Mouse (Mus musculus) heart, postnatal 36 days (tissue): ENCODE data around the gene Surf2. TPM values are rescaled to one million over a fixed set of nuclear protein-coding genes. Genes with fewer than 3 reads are reported as not detected.

ENCODE experiments used
- DNase-seq, 2 experiments: peaks; one replicate each; pipeline ENCODE4 v3.0.0; 2021 to 2022
- intact Hi-C: fragments of 180-260 bp; cut with DNase I; formaldehyde crosslinking; loops from one replicate; pipeline ENCODE4 v1.15.1; 2025
- total RNA-seq, 2 experiments: library from RNA; stranded (reverse); gene quantifications; 2 replicates each; pipeline ENCODE4 v1.2.3; 2021

Gene Surf2
- total RNA-seq, 2 experiments from 2014 or later, result 15.6 to 16.2 TPM

DNA sequence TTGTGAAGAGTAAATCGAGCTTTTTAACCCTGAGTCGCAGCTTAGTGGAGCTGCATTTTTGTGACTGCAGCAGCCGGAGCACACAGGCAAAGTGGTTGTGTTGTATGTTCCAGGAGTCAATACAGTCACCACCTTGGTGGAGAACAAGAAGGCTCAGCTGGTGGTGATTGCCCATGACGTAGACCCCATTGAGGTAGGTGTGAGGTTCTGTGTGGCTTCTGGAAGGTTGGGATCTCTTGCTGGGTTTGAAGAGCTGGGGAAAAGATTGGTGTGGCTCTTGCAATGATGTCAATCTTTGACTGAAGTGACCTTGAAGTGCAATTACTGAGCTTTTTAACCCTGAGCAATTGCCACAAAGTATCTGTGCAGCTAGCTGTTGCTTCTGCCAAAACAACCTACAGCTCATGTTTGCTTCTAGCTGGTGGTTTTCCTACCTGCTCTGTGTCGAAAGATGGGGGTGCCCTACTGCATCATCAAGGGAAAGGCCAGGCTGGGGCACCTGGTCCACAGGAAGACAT lies 3.9 kb upstream of the Surf2 start:
- peak in 1 of 2 experiments; percentile 1 for DNase-seq
- intact Hi-C loops, result loop anchor here (10.0 kb wide), 1 partner anchor 1672 kb away; the partner anchor contains the start of gene Gtf3c5

DNA sequence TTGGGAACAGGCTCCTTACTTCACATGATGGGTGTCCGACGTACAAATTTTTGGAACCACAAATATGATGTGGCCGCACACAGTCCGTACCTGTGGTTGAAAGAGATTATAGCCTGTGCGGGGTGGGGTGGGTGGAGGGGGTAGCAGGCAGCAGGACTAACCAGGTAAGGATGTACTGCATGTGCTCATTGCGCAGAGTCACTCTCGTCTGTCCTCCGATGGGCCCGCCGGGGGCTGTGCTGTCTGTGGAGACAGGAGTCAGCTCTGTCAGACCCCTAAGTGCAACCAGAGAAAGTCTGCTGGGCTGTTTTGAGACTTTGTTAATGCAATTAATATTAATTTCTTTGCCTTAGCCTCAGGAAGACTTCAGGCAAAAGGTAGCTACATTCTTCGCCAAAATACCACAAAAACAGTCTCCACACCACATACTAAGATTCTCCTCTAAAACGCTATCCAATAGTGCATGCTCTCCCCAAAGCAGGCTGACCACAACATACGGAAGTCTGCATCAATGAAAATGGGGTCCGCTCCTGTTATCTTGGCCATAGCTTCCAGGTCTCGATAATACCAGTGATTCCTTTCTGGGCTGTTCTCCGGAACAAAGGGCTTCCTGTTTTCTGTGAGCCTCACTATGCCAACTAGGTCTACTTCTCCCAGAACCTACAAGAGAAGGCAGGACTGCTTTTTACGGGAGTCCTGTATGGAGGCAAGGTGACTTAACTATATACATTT lies 2.6 kb upstream of the Surf2 start:
- intact Hi-C loops, result loop anchor here (10.0 kb wide), 1 partner anchor 1671 kb away; the partner anchor contains the start of gene Gtf3c5
- DNase-seq, result peak in 1 of 2 experiments; percentile 1

DNA sequence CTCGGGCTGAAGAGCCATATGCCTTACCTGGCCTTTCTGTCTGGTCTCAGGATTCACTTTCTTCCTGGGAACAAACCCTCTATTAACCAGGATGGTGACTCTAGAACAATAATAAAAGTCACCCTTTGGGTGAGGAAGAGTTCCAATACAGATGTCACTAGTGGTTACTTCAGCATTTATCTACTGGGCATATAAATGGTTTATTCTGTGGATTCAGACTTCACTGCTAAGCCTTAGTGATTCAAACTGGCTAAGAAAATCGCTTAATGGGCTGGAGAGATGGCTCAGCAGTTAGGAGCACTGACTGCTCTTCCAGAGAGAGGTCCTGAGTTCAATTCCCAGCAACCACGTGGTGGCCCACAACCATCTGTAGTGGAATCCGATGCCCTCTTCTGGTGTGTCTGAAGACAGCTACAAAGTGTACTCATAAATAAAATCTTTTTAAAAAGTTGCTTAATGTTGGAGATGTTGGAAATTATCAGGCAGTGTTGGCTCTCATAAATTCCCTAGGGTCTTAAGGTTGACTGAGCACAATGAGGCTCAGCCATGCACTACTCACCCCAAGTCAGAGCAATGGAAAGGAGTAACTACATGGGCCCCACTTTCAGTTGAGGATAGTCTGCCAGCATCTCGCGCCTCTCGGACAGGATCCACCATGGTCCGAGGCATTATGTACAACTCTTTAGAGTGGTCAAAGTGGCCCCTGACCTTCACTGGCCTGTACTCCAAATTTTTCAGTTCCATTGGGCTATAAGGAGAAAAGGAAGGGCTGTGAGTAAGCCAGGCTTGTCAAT lies 1.8 kb upstream of the Surf2 start:
- intact Hi-C loops, result loop anchor here (10.0 kb wide), 1 partner anchor 1670 kb away; the partner anchor contains the start of gene Gtf3c5
- DNase-seq, result no peak

DNA sequence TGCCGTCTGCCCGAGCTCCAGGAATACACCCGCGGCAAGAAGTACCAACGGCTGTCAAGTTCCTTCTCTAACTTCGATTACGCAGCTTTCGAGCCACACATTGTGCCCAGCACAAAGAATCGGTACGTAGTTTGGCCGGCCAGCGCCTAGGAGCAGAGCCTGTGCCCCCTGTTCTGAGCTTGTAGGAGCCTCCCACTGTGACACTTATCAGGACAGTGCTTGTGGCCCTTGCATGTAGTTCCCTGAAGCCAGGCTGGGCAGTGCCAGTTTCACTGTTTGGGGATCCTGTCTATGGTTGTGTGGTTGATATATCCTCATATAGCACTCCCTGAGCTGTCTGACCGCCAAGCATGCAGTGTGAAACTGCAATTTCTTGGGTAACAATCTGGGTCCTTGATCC lies 571 bp downstream of the Surf2 start:
- no peak for DNase-seq
- intact Hi-C loops, result loop anchor here (2.0 to 10.0 kb wide), 2 partner anchors 16 to 1668 kb away; partner anchors contain the start of genes Gtf3c5 and Surf4

DNA sequence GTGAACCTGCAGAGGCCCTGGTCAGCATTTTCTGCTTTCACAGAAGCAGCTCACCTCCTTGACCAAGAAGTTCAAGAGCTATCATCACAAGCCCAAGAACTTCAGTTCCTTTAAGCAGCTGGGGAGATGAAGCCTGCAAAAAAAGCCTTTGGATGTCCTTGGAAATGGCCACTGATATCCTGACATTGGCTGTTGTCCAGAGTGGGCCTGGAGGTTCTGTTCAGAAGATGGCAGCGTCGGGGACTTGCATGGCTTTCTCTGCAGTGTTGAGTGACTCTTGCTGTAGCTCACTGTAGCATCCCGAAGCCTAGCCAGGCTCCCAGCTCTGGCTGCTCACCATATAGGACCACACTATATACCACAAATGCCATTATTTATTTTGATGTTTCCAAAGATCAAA lies 3.5 kb downstream of the Surf2 start:
- DNase-seq, result no peak
- intact Hi-C loops, result loop anchor here (10.0 kb wide), 1 partner anchor 1665 kb away; the partner anchor contains the start of gene Gtf3c5

DNA sequence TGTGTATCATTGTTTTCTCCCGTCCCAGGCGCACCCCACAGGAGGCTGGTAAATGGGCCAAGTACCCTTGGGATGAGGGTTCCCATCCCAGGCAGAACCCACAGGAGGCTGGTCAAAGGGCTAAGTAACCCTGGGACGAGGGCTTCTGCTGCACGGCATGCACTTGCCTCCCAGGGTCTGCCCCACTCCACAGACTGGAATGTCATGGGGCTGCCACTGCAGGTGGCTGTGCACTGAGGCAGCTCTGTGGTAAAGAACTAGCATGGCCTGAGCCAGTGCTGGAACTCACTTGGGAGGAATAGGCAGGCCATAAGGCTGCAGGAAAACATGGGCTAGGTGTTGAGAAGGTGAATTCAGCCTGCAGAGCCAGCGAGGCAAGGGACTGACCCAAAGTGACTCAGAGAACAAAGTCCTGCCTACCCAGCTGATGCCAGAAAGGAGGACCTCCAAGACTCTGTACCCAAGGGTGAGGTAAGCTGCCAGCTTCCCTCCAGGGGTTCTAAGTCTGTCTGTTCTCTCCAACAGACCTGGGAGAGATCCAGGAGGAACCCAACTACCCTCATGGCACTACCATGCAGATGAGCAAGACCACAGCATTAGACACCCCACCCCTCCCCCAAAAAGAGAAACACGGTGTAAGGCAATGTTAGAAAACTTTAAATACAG lies 4.2 kb downstream of the Surf2 start:
- no peak for DNase-seq
- intact Hi-C loops, result no loop called here

DNA sequence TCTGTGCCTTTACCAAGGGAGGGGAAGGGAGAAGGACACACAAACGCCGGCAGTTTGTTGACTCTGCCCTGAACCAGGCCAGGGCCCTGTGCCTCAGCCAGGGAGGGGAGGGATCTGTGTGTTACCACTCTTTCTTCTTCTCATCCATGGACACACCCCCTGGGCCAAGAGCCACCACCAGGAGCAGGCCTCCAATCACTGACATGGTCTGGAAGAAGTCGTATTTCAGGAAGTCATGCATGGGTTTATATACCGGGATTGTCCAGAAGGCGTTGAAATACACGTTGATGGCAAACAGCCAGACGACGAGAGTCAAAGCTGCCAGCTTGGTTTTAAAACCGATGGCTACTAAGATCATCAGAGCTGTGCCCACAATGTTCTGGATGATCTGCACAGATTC lies 5.6 kb downstream of the Surf2 start:
- intact Hi-C loops, result no loop called here
- no peak for DNase-seq

DNA sequence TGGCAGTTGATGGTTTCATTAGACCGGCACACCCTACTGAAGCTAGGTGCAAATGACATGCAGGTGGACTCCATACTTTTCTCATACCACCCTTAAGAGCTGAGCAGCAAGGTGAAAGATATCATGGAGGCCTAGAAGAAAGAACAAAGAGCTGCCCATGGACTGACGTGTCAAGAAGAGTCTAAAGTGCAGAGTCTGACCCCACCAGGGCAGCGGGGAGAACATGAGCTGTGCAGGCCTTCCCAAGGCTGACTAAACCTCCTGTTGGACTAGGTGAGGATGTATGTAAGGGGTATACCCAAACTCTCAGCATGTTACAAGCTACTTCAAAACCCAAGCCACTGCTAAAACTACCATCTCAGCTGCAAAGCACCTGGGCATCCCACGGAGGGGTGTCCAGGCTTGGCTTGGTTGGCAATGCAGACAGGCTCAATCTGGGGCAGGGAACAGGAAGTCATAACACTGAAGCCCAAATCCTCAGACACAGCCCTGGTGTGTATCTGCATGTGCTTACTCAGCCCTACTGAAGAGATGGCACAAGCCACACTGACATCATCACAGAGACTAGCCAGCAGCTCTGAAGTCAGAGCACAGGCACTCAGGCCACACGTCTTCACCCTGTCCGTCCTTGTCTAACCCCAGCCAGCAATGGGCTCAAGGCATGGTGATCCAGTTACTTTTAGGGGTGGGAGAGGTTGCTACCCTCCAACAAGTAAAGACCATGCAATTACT lies 11.7 kb downstream of the Surf2 start:
- no peak for DNase-seq
- intact Hi-C loops, result no loop called here

DNA sequence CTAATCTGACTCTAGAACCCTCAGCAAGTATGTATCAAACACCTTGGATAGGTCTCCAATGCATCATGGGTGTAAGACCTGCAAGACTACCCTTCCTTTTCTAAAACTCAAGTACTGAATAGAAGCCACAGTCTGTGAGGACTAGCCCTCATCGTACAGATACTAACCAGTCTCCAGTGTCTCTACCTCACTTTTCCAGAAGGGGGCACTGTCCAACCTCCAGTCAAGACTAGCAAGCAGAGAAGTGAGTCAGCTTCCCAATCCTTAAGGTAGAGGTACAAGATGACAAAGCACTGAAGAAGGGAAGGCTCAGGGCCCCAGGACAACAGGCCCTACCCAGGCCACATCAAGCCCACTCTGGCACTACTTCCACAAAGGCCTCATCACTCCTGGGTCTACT lies 14.2 kb downstream of the Surf2 start:
- DNase-seq, result peak; percentile 46 to 64
- intact Hi-C loops, result loop anchor here (1.0 to 10.0 kb wide), 3 partner anchors 82 to 304 kb away; no protein-coding TSS in a partner anchor

DNA sequence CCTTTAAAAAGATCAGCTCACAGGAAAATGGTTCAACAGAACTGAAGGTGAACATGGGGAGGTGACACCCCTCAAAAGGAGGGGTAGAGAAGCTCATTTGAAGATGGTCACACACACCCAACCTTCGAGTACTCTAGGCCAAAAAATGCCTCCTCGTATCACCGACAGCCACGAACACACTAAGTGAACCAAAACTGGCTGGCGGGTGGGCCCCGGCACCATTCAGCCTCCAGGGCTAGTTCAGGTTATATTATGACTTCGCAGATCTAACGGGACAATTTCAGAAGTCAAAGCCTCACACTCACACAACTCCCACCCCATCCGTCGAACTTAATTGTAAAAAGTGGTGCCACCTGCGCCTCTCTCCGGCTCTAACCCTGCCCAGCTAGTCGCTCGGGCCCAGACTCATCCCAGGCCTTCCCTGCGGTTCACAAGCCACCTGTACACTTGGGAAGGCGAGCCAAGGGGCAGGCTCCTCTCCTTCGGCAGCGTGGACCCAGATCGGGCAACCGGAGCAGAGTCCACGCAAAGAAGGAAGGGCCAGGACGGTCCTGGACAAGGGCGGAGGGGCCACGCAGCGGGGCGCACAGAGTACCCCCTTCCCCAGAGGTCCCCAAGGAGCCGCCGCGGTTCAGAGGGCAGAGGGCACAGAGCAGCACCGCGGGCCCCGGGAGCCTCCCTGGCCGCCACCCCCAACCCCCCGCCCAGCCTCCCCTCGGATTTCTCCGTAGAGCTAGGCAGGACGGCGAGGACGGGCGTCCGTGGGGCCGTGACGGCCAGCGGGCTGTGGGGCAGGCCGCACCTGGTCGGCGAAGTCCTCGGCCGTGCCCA lies 16.5 kb downstream of the Surf2 start:
- intact Hi-C loops, result loop anchor here (2.0 to 10.0 kb wide), 3 partner anchors 16 to 302 kb away; partner anchors contain the start of genes Surf1 and Surf2
- DNase-seq, result peak in 1 of 2 experiments; percentile 36

DNA sequence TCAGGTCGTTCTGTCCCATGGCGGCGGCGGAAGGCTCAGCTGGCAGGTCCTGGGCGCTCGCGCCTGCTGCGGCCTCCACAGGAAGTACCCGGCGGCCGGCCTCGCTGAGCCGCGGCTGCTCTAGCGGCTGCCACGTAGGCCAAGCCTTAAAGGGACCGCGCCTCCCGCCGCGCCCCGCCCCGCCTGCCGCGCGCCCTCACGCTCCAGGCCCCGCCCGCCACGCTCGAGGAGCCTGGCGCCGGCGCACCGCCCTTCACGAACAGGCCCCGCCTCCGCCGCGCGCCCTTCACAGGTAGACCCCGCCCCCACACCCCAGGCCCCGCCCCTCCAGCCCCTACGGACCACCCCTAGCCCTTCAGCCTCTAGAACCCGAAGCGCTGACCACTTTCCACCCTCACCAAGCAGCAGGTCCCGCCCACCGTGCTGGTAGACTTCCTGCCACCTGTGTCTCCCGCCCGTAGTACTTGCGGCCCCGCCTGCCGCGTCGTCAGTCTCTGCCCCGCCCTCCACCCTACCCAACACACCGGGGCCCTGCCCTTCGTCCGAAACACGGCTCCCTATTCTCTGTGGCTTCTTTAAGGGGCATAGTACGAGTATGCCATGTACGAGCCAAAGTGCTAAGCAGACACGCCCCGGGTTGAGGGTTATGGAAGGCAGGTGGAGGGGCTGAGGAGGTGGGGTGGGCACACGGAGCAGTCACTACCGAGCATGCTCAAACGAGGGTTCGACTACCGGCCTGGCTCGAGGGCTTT lies 17.3 kb downstream of the Surf2 start, which contains the start of the genes Surf4 and Stkld1:
Surf4 (minus strand) TSS at position 625 of the 752 bp plus-strand sequence.
Stkld1 (plus strand) TSS at position 744 of the 752 bp plus-strand sequence.
- intact Hi-C loops, result loop anchor here (2.0 to 10.0 kb wide), 4 partner anchors 17 to 301 kb away; partner anchors contain the start of genes Surf1 and Surf2

DNA sequence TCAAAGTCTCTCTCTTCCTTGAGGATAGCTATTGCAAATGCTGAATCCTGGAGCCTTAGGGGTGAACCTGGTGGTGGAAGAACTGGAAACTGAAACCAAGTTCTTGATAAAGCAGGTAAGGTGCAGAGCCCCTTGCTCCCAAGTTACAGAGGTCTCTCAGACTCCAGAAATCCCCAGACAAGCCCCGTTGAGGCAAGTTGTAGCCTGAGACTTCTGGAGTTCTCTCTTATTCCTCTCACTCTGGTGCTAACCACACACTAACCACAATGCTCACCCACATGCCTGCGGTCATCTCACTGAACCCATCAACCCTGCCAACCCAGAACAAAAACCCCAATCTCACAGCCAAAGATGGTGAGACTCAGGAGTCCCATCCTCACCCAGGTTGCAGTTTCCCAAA lies 19.1 kb downstream of the Surf2 start:
- intact Hi-C loops, result loop anchor here (2.0 to 10.0 kb wide), 2 partner anchors 28 to 300 kb away; no protein-coding TSS in a partner anchor
- no peak for DNase-seq

More for the DNA sequence above, 17.3 kb downstream of the Surf2 start, which contains the start of the genes Surf4 and Stkld1:
- peak; percentile 91 to 92 for DNase-seq

DNA sequence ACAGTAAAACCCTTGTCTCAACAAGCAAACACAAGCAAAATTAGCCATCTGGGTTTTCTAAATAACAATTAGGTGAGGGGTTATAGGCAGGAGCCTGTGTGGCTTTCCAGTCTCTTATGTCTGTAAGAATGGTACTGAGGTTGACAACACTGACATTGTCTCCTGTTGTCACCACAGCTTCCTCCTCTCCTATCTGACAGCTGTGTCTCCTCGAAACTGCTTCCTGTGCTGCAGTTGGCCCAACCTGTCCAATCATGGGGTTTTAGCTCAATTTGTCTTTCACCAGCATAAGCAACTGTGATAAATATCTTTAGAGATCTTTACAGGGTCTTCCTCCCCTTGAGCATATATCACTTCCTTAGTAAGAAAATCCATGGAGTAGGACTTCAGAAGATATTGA lies 20.3 kb downstream of the Surf2 start:
- intact Hi-C loops, result loop anchor here (10.0 kb wide), 1 partner anchor 298 kb away; no protein-coding TSS in a partner anchor
- no peak for DNase-seq

DNA sequence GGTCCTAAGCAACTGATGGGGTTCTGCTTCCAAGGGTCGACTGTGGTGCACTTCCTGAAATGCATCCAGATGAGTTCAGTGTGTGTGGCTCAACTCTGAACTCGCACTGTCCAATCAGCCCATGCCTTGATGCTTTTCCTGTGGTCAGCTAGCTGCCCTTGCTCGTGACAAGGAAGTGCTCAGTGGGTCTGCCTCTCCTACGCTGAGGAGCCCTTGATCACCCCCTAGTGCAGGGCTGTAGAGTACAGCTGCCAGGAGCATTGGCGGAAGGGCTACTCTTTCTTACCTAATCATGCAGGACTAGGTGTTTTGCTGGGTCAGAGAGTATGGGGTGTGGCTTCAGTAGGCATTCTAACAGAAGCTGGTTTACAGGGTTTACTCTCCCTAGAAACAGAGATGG lies 25.4 kb downstream of the Surf2 start:
- intact Hi-C loops, result no loop called here
- no peak for DNase-seq

DNA sequence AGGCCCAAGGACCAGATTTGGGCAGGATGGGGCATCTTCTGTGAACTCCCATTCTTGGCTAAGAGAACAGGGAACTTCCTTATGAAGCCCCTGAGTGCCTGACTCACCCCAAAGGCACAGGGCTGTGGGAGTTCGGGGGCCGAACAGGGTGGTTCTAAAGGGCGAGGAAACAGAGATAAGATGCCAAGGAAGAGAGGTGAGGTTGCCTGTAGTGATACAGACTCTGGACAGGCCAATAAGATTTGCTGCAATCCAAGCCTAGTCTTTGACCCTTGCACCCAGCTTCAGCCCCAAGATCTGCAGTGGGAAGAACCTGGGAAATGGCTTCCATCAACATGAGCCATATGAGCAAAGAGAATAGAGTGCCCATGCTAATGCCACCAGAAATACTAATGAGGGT lies 27.1 kb downstream of the Surf2 start:
- intact Hi-C loops, result no loop called here
- DNase-seq, result no peak

DNA sequence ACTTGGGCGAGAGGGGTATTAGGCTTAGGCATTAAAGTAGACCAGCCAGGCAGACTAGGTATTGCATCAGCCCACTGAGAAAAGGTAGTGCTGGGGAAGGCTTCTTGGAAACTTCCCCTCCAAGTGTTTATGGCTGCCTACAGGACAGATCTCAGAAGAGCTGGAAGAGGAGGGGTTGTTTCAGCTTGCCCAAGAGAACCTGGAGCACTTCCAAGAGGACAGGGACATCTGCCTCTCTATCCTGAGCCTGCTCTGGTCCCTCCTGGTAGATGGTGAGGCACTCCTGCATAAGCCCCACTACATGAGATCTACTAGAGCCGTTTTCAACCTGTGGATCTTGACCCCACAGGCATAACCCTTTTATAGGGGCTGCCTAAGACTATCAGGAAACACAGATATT lies 34.2 kb downstream of the Surf2 start:
- intact Hi-C loops, result no loop called here
- DNase-seq, result no peak

DNA sequence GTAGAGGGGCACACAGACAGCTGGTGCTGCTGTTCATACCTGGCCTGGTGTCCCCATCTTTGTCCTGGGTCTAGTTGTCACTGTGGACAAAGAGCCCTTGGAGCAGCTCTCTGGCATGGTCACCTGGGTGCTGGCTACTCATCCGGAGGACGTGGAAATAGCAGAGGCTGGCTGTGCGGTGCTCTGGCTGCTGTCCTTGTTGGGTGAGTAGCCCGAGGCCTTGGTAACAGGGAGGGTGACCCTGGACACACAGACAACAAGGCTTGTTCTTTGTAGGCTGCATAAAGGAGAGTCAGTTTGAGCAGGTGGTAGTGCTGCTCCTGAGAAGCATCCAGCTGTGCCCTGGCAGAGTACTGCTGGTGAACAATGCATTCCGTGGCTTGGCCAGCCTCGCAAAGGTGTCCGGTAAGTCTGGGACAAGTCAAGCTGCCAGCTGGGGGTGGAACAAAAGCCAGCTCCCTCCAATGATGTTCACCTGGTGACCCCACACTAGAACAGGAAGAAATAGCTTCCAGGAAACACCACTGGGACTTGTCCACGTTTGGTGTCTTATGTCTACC lies 35.3 kb downstream of the Surf2 start:
- intact Hi-C loops, result no loop called here
- DNase-seq, result no peak
